Mouse (Mus musculus) right cerebral cortex, postnatal 36 days (tissue): ENCODE measurements around the gene Cntn5.

ENCODE experiments used
- DNase-seq, 2 experiments: peaks; one replicate each; pipeline ENCODE4 v3.0.0; 2022; ENCODE audit warnings: low spot score in 2 of 2, mixed read lengths in 1 of 2

The Cntn5 gene

GRCm38 (mm10) chr9:10447220-10447837 lies 457.2 kb downstream of the Cntn5 start:
- DNase-seq: no peak

GRCm38 (mm10) chr9:10412075-10412474 lies 492.5 kb downstream of the Cntn5 start:
- no peak for DNase-seq

- no peak for DNase-seq
Measured at GRCm38 (mm10) chr9:10400099-10400498, 504.5 kb downstream of the Cntn5 start.

- DNase-seq: no peak
Measured at GRCm38 (mm10) chr9:10389863-10390262, 514.7 kb downstream of the Cntn5 start.

GRCm38 (mm10) chr9:10384455-10384854 lies 520.1 kb downstream of the Cntn5 start:
- no peak for DNase-seq

- DNase-seq: no peak
Measured at GRCm38 (mm10) chr9:10383140-10383539, 521.4 kb downstream of the Cntn5 start.

GRCm38 (mm10) chr9:10381701-10382100 lies 522.9 kb downstream of the Cntn5 start:
- no peak for DNase-seq

GRCm38 (mm10) chr9:10376261-10376660 lies 528.3 kb downstream of the Cntn5 start:
- no peak for DNase-seq

GRCm38 (mm10) chr9:10368971-10369370 lies 535.6 kb downstream of the Cntn5 start:
- DNase-seq: no peak

- no peak for DNase-seq
Measured at GRCm38 (mm10) chr9:10368410-10368809, 536.2 kb downstream of the Cntn5 start.

- no peak for DNase-seq
Measured at GRCm38 (mm10) chr9:10366246-10366955, 538.2 kb downstream of the Cntn5 start.

- no peak for DNase-seq
Measured at GRCm38 (mm10) chr9:10350909-10351655, 553.5 kb downstream of the Cntn5 start.

GRCm38 (mm10) chr9:10348741-10349140 lies 555.8 kb downstream of the Cntn5 start:
- no peak for DNase-seq

- no peak for DNase-seq
Measured at GRCm38 (mm10) chr9:10348222-10348621, 556.4 kb downstream of the Cntn5 start.

- DNase-seq: no peak
Measured at GRCm38 (mm10) chr9:10340751-10341150, 563.8 kb downstream of the Cntn5 start.

GRCm38 (mm10) chr9:10339716-10340115 lies 564.9 kb downstream of the Cntn5 start:
- DNase-seq: no peak

- DNase-seq: no peak
Measured at GRCm38 (mm10) chr9:10324697-10325368, 579.7 kb downstream of the Cntn5 start.

GRCm38 (mm10) chr9:10269342-10269741 lies 635.2 kb downstream of the Cntn5 start:
- DNase-seq: peak; percentile 6 to 72

- no peak for DNase-seq
Measured at GRCm38 (mm10) chr9:10268836-10269235, 635.7 kb downstream of the Cntn5 start.

GRCm38 (mm10) chr9:10265616-10266015 lies 639.0 kb downstream of the Cntn5 start:
- DNase-seq: no peak

- no peak for DNase-seq
Measured at GRCm38 (mm10) chr9:10233364-10233763, 671.2 kb downstream of the Cntn5 start.

- DNase-seq: no peak
Measured at GRCm38 (mm10) chr9:10232066-10232465, 672.5 kb downstream of the Cntn5 start.
